Mouse (Mus musculus): ENCODE measurements around the gene Naa80. TPM values are rescaled to one million over a fixed set of nuclear protein-coding genes. Genes with fewer than 3 reads are reported as not detected.

Gene Naa80
- 10 to 100 TPM; 10.3 to 14.2 TPM for total RNA-seq (2023)

GRCm38 (mm10) chr9:107578587-107578986, at the start of gene Naa80:
Gene Naa80, plus strand, starts transcription at chr9:107578887.

GRCm38 (mm10) chr9:107533791-107534407, 44.8 kb upstream of the Naa80 start, which contains the start of gene Tmem115:
Gene Tmem115, plus strand, starts transcription at chr9:107533945.

GRCm38 (mm10) chr9:107541474-107542351, 37.0 kb upstream of the Naa80 start, which contains the start of the genes Cyb561d2 and Nprl2:
Gene Cyb561d2, minus strand, starts transcription at chr9:107542193.
Gene Nprl2, plus strand, starts transcription at chr9:107542226.

GRCm38 (mm10) chr9:107547026-107547425, 31.7 kb upstream of the Naa80 start, which contains the start of gene Zmynd10:
Gene Zmynd10, plus strand, starts transcription at chr9:107547298.

GRCm38 (mm10) chr9:107551117-107551889, 27.4 kb upstream of the Naa80 start, which contains the start of gene Rassf1:
Gene Rassf1, plus strand, starts transcription at chr9:107551555.

GRCm38 (mm10) chr9:107563029-107563581, 15.6 kb upstream of the Naa80 start, which contains the start of gene Tusc2:
Gene Tusc2, plus strand, starts transcription at chr9:107563255.

GRCm38 (mm10) chr9:107567702-107568319, 10.9 kb upstream of the Naa80 start, which contains the start of gene Hyal2:
Gene Hyal2, plus strand, starts transcription at chr9:107567945.

GRCm38 (mm10) chr9:107576357-107577107, 2.2 kb upstream of the Naa80 start, which contains the start of gene Hyal1:
Gene Hyal1, plus strand, starts transcription at chr9:107576927.

GRCm38 (mm10) chr9:107580501-107581317, 2.0 kb downstream of the Naa80 start, which contains the start of gene Hyal3:
Gene Hyal3, plus strand, starts transcription at chr9:107580818.

GRCm38 (mm10) chr9:107586974-107587832, 8.5 kb downstream of the Naa80 start, which contains the start of gene Ifrd2:
Gene Ifrd2, plus strand, starts transcription at chr9:107587642.

GRCm38 (mm10) chr9:107608741-107609432, 30.2 kb downstream of the Naa80 start, which contains the start of gene Sema3b:
Gene Sema3b, minus strand, starts transcription at chr9:107609229.

Other genes with a start within 250 kb of the Naa80 start
- 1 to 10 TPM; 3.8 to 8.3 TPM for gene Hemk1, start 240.5 kb upstream of the Naa80 start, total RNA-seq (2023)
- gene 6430571L13Rik, start 238.3 kb upstream of the Naa80 start, total RNA-seq (2023), result not detected
- not detected for gene Cacna2d2, start 179.3 kb upstream of the Naa80 start, total RNA-seq (2023)
- 10 to 100 TPM; 22.2 to 24.0 TPM for gene Tmem115, start 44.9 kb upstream of the Naa80 start, total RNA-seq (2023)
- gene Cyb561d2, start 36.7 kb upstream of the Naa80 start, total RNA-seq (2023), result 1 to 10 TPM; 8.4 to 9.2 TPM
- gene Nprl2, start 36.7 kb upstream of the Naa80 start, total RNA-seq (2023), result 10 to 100 TPM; 12.0 to 15.1 TPM
- gene Zmynd10, start 31.6 kb upstream of the Naa80 start, total RNA-seq (2023), result not detected
- 100 to 1,000 TPM; 122 to 127 TPM for gene Rassf1, start 27.3 kb upstream of the Naa80 start, total RNA-seq (2023)
- 10 to 100 TPM; 16.1 to 17.9 TPM for gene Tusc2, start 15.6 kb upstream of the Naa80 start, total RNA-seq (2023)
- 1 to 10 TPM; 3.8 to 6.2 TPM for gene Hyal2, start 10.9 kb upstream of the Naa80 start, total RNA-seq (2023)
- gene Hyal1, start 2.0 kb upstream of the Naa80 start, total RNA-seq (2023), result 1 to 10 TPM; 2.4 to 3.7 TPM
- 1 to 10 TPM in 1 of 2 experiments, under 1 TPM in 1; 0.50 to 1.4 TPM for gene Hyal3, start 1.9 kb downstream of the Naa80 start, total RNA-seq (2023)
- gene Ifrd2, start 8.8 kb downstream of the Naa80 start, total RNA-seq (2023), result 10 to 100 TPM; 14.7 to 15.1 TPM
- not detected for gene Sema3b, start 30.3 kb downstream of the Naa80 start, total RNA-seq (2023)
- gene Gnai2, start 56.5 kb downstream of the Naa80 start, total RNA-seq (2023), result 100 to 1,000 TPM; 852 to 878 TPM
- not detected for gene Slc38a3, start 90.6 kb downstream of the Naa80 start, total RNA-seq (2023)
- gene Gnat1, start 100.8 kb downstream of the Naa80 start, total RNA-seq (2023), result not detected
- not detected for gene Sema3f, start 131.6 kb downstream of the Naa80 start, total RNA-seq (2023)
- 100 to 1,000 TPM; 190 to 208 TPM for gene Rbm5, start 192.1 kb downstream of the Naa80 start, total RNA-seq (2023)